Mouse (Mus musculus) heart, postnatal 14 days (tissue): Measurements from ENCODE around the gene Bmpr1a. TPM values are rescaled to one million over a fixed set of nuclear protein-coding genes. Genes with fewer than 3 reads are reported as not detected.

ENCODE experiments used
- DNase-seq, 2 experiments: peaks; one replicate each; pipeline ENCODE4 v3.0.0; 2021 to 2022
- intact Hi-C: fragments of 180-260 bp; cut with DNase I; formaldehyde crosslinking; loops from one replicate; pipeline ENCODE4 v1.15.1; 2025
- total RNA-seq, 2 experiments: library from RNA; stranded (reverse); gene quantifications; 2 replicates each; pipeline ENCODE4 v1.2.3; 2021

Bmpr1a gene
- total RNA-seq, 2 experiments from 2014 or later, result 73.6 to 77.2 TPM

- intact Hi-C loops, result loop anchor here (5.0 kb wide), 1 partner anchor 131 kb away; no protein-coding TSS in a partner anchor
- no peak for DNase-seq
Measured at GRCm38 (mm10) chr14:34402871-34403270, 100.3 kb downstream of the Bmpr1a start.

GRCm38 (mm10) chr14:34401135-34401534 is 102.0 kb downstream of the Bmpr1a start:
- intact Hi-C loops, result loop anchor here (5.0 kb wide), 1 partner anchor 129 kb away; no protein-coding TSS in a partner anchor
- peak; percentile 79 to 89 for DNase-seq

- intact Hi-C loops, result loop anchor here (5.0 kb wide), 1 partner anchor 128 kb away; no protein-coding TSS in a partner anchor
- DNase-seq, result no peak
Measured at GRCm38 (mm10) chr14:34400021-34400420, 103.1 kb downstream of the Bmpr1a start.

GRCm38 (mm10) chr14:34399301-34399700 is 103.8 kb downstream of the Bmpr1a start:
- intact Hi-C loops, result no loop called here
- no peak for DNase-seq

- intact Hi-C loops, result no loop called here
- DNase-seq, result no peak
Measured at GRCm38 (mm10) chr14:34398901-34399300, 104.2 kb downstream of the Bmpr1a start.

- DNase-seq, result no peak
- intact Hi-C loops, result no loop called here
Measured at GRCm38 (mm10) chr14:34397871-34398270, 105.3 kb downstream of the Bmpr1a start.

- DNase-seq, result no peak
- intact Hi-C loops, result no loop called here
Measured at GRCm38 (mm10) chr14:34393295-34393694, 109.8 kb downstream of the Bmpr1a start.

GRCm38 (mm10) chr14:34382921-34383704 is 120.0 kb downstream of the Bmpr1a start:
- no peak for DNase-seq
- intact Hi-C loops, result no loop called here

- intact Hi-C loops, result loop anchor here (10.0 kb wide), 1 partner anchor 294 kb away; the partner anchor contains the start of gene Anxa8
- DNase-seq, result peak; percentile 61 to 66
Measured at GRCm38 (mm10) chr14:34378560-34379331, 124.4 kb downstream of the Bmpr1a start.

- no peak for DNase-seq
- intact Hi-C loops, result loop anchor here (10.0 kb wide), 1 partner anchor 292 kb away; the partner anchor contains the start of gene Anxa8
Measured at GRCm38 (mm10) chr14:34377121-34377520, 126.0 kb downstream of the Bmpr1a start.

GRCm38 (mm10) chr14:34375941-34376340 is 127.2 kb downstream of the Bmpr1a start:
- no peak for DNase-seq
- intact Hi-C loops, result loop anchor here (10.0 kb wide), 1 partner anchor 291 kb away; the partner anchor contains the start of gene Anxa8

GRCm38 (mm10) chr14:34375415-34375904 is 127.7 kb downstream of the Bmpr1a start, which contains the start of gene Mmrn2:
Gene Mmrn2 (plus strand): TSS chr14:34375465.
- intact Hi-C loops, result loop anchor here (10.0 kb wide), 1 partner anchor 291 kb away; the partner anchor contains the start of gene Anxa8
- DNase-seq, result no peak

GRCm38 (mm10) chr14:34374577-34374976 is 128.6 kb downstream of the Bmpr1a start, which contains the start of gene Sncg:
Gene Sncg (minus strand): TSS chr14:34374789.
- intact Hi-C loops, result loop anchor here (5.0 to 10.0 kb wide), 3 partner anchors 33 to 290 kb away; partner anchors contain the start of gene Anxa8
- DNase-seq, result no peak

- intact Hi-C loops, result loop anchor here (5.0 to 10.0 kb wide), 3 partner anchors 34 to 289 kb away; partner anchors contain the start of gene Anxa8
- no peak for DNase-seq
Measured at GRCm38 (mm10) chr14:34373581-34373980, 129.6 kb downstream of the Bmpr1a start.

GRCm38 (mm10) chr14:34372646-34373045 is 130.5 kb downstream of the Bmpr1a start:
- DNase-seq, result peak; percentile 70 to 84
- intact Hi-C loops, result loop anchor here (5.0 to 10.0 kb wide), 3 partner anchors 35 to 288 kb away; partner anchors contain the start of gene Anxa8

GRCm38 (mm10) chr14:34371763-34372162 is 131.4 kb downstream of the Bmpr1a start:
- intact Hi-C loops, result loop anchor here (5.0 to 10.0 kb wide), 3 partner anchors 36 to 287 kb away; partner anchors contain the start of gene Anxa8
- no peak for DNase-seq

- intact Hi-C loops, result loop anchor here (5.0 to 10.0 kb wide), 3 partner anchors 36 to 286 kb away; partner anchors contain the start of gene Anxa8
Measured at GRCm38 (mm10) chr14:34370921-34371320, 132.2 kb downstream of the Bmpr1a start.

GRCm38 (mm10) chr14:34370203-34370602 is 132.9 kb downstream of the Bmpr1a start:
- DNase-seq, result no peak
- intact Hi-C loops, result loop anchor here (5.0 to 10.0 kb wide), 3 partner anchors 37 to 285 kb away; partner anchors contain the start of gene Anxa8

More at GRCm38 (mm10) chr14:34370921-34371320, 132.2 kb downstream of the Bmpr1a start:
- DNase-seq, result no peak

- DNase-seq, result no peak
- intact Hi-C loops, result no loop called here
Measured at GRCm38 (mm10) chr14:34365147-34365507, 138.0 kb downstream of the Bmpr1a start.
